Mouse (Mus musculus) MEL (cell line): Measurements from ENCODE around the gene Iqschfp. TPM values are rescaled to one million over a fixed set of nuclear protein-coding genes. Genes with fewer than 3 reads are reported as not detected.

Experiments used
- DNase-seq: peaks from one replicate; pipeline ENCODE4 v3.0.0; 2011; ENCODE audit warnings: low read depth, low spot score
- H3K27ac ChIP-seq: 2 replicates; pipeline ENCODE4 v1.5.1; 2012; ENCODE audit warnings: low read depth, mild to moderate bottlenecking, control low read depth, low read length, moderate library complexity; ENCODE audit not compliant: control insufficient read depth
- H3K27me3 ChIP-seq, 2 experiments: fragments of 150-350 bp in 1 of 2; sonication (generic) in 1 of 2; 2 replicates each; pipeline ENCODE4 v1.6.1; 2012; ENCODE audit warnings: low read length in 2 of 2, mild to moderate bottlenecking in 2 of 2, improper control_type of control experiment in 1 of 2, moderate library complexity in 1 of 2; ENCODE audit not compliant: insufficient read depth in 2 of 2, control insufficient read depth in 1 of 2
- H3K36me3 ChIP-seq, 2 experiments: 2 replicates each; pipeline ENCODE4 v1.6.1; 2012 to 2014; ENCODE audit warnings: low read length in 2 of 2, improper control_type of control experiment in 1 of 2, inconsistent platforms in 1 of 2, mild to moderate bottlenecking in 1 of 2; ENCODE audit not compliant: insufficient read depth in 2 of 2, control insufficient read depth in 1 of 2
- H3K4me1 ChIP-seq, 2 experiments: fragments of 150-350 bp in 1 of 2; sonication (generic) in 1 of 2; 2 replicates each; pipeline ENCODE4 v1.6.1; 2012; ENCODE audit warnings: low read length in 2 of 2, improper control_type of control experiment in 1 of 2, mild to moderate bottlenecking in 1 of 2; ENCODE audit not compliant: insufficient read depth in 2 of 2, control insufficient read depth in 1 of 2
- H3K4me3 ChIP-seq, 2 experiments: fragments of 150-350 bp in 1 of 2; sonication (generic) in 1 of 2; 2 replicates each; pipeline ENCODE4 v1.5.1; 2012; ENCODE audit warnings: low read depth in 2 of 2, low read length in 2 of 2, mild to moderate bottlenecking in 2 of 2, moderate library complexity in 2 of 2, control low read depth in 1 of 2, improper control_type of control experiment in 1 of 2; ENCODE audit not compliant: control insufficient read depth in 1 of 2, insufficient read depth in 1 of 2
- H3K79me2 ChIP-seq: 2 replicates; pipeline ENCODE4 v1.6.1; 2012; ENCODE audit warnings: mild to moderate bottlenecking, low read length, moderate library complexity; ENCODE audit not compliant: control insufficient read depth, poor library complexity, insufficient read depth
- H3K9ac ChIP-seq: 2 replicates; pipeline ENCODE4 v1.6.1; 2012; ENCODE audit warnings: low read depth, mild to moderate bottlenecking, control low read depth, low read length, moderate library complexity; ENCODE audit not compliant: control insufficient read depth, poor library complexity, severe bottlenecking
- H3K9me3 ChIP-seq: fragments of 150-350 bp; sonication (generic); replicated peaks from 2 replicates; pipeline ENCODE4 v1.6.1; 2012; ENCODE audit warnings: mild to moderate bottlenecking, low read length, improper control_type of control experiment, moderate library complexity; ENCODE audit not compliant: insufficient read depth
- CTCF ChIP-seq, 3 experiments: IDR thresholded peaks in 2 of 3; conservative IDR thresholded peaks in 1 of 3; 2 replicates each; pipeline ENCODE4 v1.5.1; 2011 to 2012; ENCODE audit warnings: low read length in 3 of 3, low read depth in 2 of 3, mild to moderate bottlenecking in 2 of 3, improper control_type of control experiment in 1 of 3, inconsistent platforms in 1 of 3, mixed read lengths in 1 of 3, moderate library complexity in 1 of 3; ENCODE audit not compliant: control insufficient read depth in 1 of 3, insufficient read depth in 1 of 3, poor library complexity in 1 of 3, severe bottlenecking in 1 of 3
- E2F4 ChIP-seq: IDR thresholded peaks from 2 replicates; pipeline ENCODE4 v1.6.1; 2011; ENCODE audit warnings: low read depth, low read length, improper control_type of control experiment, borderline replicate concordance
- ELF1 ChIP-seq: IDR thresholded peaks from 2 replicates; pipeline ENCODE4 v1.6.1; 2014; ENCODE audit warnings: low read depth, mild to moderate bottlenecking, inconsistent platforms, low read length, improper control_type of control experiment, moderate library complexity
- EP300 ChIP-seq, 2 experiments: IDR thresholded peaks; 2 replicates each; pipeline ENCODE4 v1.6.1; 2011; ENCODE audit warnings: improper control_type of control experiment in 2 of 2, low read length in 2 of 2, low read depth in 1 of 2, mild to moderate bottlenecking in 1 of 2
- ETS1 ChIP-seq: IDR thresholded peaks from 2 replicates; pipeline ENCODE4 v1.6.1; 2012; ENCODE audit warnings: low read depth, mild to moderate bottlenecking, inconsistent platforms, low read length, improper control_type of control experiment, moderate library complexity
- HCFC1 ChIP-seq: IDR thresholded peaks from 2 replicates; pipeline ENCODE4 v1.6.1; 2012; ENCODE audit warnings: low read depth, mild to moderate bottlenecking, inconsistent platforms, low read length, improper control_type of control experiment, moderate library complexity
- JUND ChIP-seq: IDR thresholded peaks from 2 replicates; pipeline ENCODE4 v1.6.1; 2011; ENCODE audit warnings: low read depth, mild to moderate bottlenecking, improper control_type of control experiment, low read length
- MAZ ChIP-seq: IDR thresholded peaks from 2 replicates; pipeline ENCODE4 v1.6.1; 2012; ENCODE audit warnings: low read depth, mild to moderate bottlenecking, inconsistent platforms, low read length, improper control_type of control experiment
- MXI1 ChIP-seq: IDR thresholded peaks from 2 replicates; pipeline ENCODE4 v1.6.1; 2011; ENCODE audit warnings: mild to moderate bottlenecking, low read depth, low read length, improper control_type of control experiment
- MYC ChIP-seq: IDR thresholded peaks from 2 replicates; pipeline ENCODE4 v1.6.1; 2011; ENCODE audit warnings: low read depth, mild to moderate bottlenecking, low read length, improper control_type of control experiment, moderate library complexity
- NRF1 ChIP-seq: IDR thresholded peaks from 2 replicates; pipeline ENCODE4 v1.6.1; 2014; ENCODE audit warnings: low read depth, mild to moderate bottlenecking, inconsistent platforms, low read length, improper control_type of control experiment, moderate library complexity; ENCODE audit not compliant: poor library complexity, insufficient read depth, severe bottlenecking
- POLR2A ChIP-seq, 2 experiments: IDR thresholded peaks; 2 replicates each; pipeline ENCODE4 v1.6.1; 2011 to 2012; ENCODE audit warnings: low read length in 2 of 2, mild to moderate bottlenecking in 2 of 2, control low read depth in 1 of 2, improper control_type of control experiment in 1 of 2, low read depth in 1 of 2, moderate library complexity in 1 of 2; ENCODE audit not compliant: control insufficient read depth in 1 of 2, insufficient read depth in 1 of 2, poor library complexity in 1 of 2
- POLR2AphosphoS2 ChIP-seq: IDR thresholded peaks from 2 replicates; pipeline ENCODE4 v1.6.1; 2011; ENCODE audit warnings: low read length, improper control_type of control experiment
- RAD21 ChIP-seq: IDR thresholded peaks from 2 replicates; pipeline ENCODE4 v1.6.1; 2011; ENCODE audit warnings: mild to moderate bottlenecking, low read depth, low read length, improper control_type of control experiment
- RCOR1 ChIP-seq: IDR thresholded peaks from 2 replicates; pipeline ENCODE4 v1.6.1; 2012; ENCODE audit warnings: low read depth, mild to moderate bottlenecking, inconsistent platforms, low read length, improper control_type of control experiment
- SIN3A ChIP-seq: IDR thresholded peaks from 2 replicates; pipeline ENCODE4 v1.6.1; 2012; ENCODE audit warnings: low read length, improper control_type of control experiment, inconsistent platforms
- SMC3 ChIP-seq: IDR thresholded peaks from 2 replicates; pipeline ENCODE4 v1.6.1; 2011; ENCODE audit warnings: low read depth, low read length, improper control_type of control experiment
- TBP ChIP-seq: IDR thresholded peaks from 2 replicates; pipeline ENCODE4 v1.8.0; 2011; ENCODE audit warnings: low read depth, low read length, improper control_type of control experiment
- TCF12 ChIP-seq: IDR thresholded peaks from 2 replicates; pipeline ENCODE4 v1.6.1; 2014; ENCODE audit warnings: low read depth, mild to moderate bottlenecking, inconsistent platforms, low read length, improper control_type of control experiment, moderate library complexity
- UBTF ChIP-seq: IDR thresholded peaks from 2 replicates; pipeline ENCODE4 v1.6.1; 2012; ENCODE audit warnings: low read depth, mild to moderate bottlenecking, inconsistent platforms, low read length, improper control_type of control experiment, moderate library complexity, borderline replicate concordance; ENCODE audit not compliant: insufficient read depth
- USF1 ChIP-seq: IDR thresholded peaks from 2 replicates; pipeline ENCODE4 v1.6.1; 2014; ENCODE audit warnings: low read depth, mild to moderate bottlenecking, inconsistent platforms, low read length, improper control_type of control experiment, moderate library complexity
- USF2 ChIP-seq, 2 experiments: IDR thresholded peaks; 2 replicates each; pipeline ENCODE4 v1.6.1; 2011 to 2012; ENCODE audit warnings: improper control_type of control experiment in 2 of 2, low read length in 2 of 2, borderline replicate concordance in 1 of 2, inconsistent platforms in 1 of 2, low read depth in 1 of 2, mild to moderate bottlenecking in 1 of 2; ENCODE audit not compliant: insufficient read depth in 1 of 2
- ZC3H11A ChIP-seq: IDR thresholded peaks from 2 replicates; pipeline ENCODE4 v1.6.1; 2012; ENCODE audit warnings: low read depth, mild to moderate bottlenecking, inconsistent platforms, low read length, improper control_type of control experiment
- ZKSCAN1 ChIP-seq: IDR thresholded peaks from 2 replicates; pipeline ENCODE4 v1.6.1; 2012; ENCODE audit warnings: low read depth, mild to moderate bottlenecking, inconsistent platforms, low read length, improper control_type of control experiment, moderate library complexity
- ZMIZ1 ChIP-seq: IDR thresholded peaks from 2 replicates; pipeline ENCODE4 v1.6.1; 2012; ENCODE audit warnings: low read depth, mild to moderate bottlenecking, inconsistent platforms, low read length, improper control_type of control experiment, moderate library complexity
- ZNF384 ChIP-seq: IDR thresholded peaks from 2 replicates; pipeline ENCODE4 v1.6.1; 2012; ENCODE audit warnings: low read depth, mild to moderate bottlenecking, inconsistent platforms, low read length, improper control_type of control experiment
- polyA plus RNA-seq, 2 experiments: library from polyadenylated mRNA; stranded (reverse) in 1 of 2; unstranded in 1 of 2; fragments of >175 nt in 1 of 2; fragments of >200 nt in 1 of 2; gene quantifications; 2 replicates each; pipeline versions ENCODE4 v1.2.1 to v1.2.4; 2012; ENCODE audit warnings: low replicate concordance in 2 of 2, low read depth in 1 of 2; ENCODE audit not compliant: insufficient read length in 2 of 2, insufficient read depth in 1 of 2, missing spikeins in 1 of 2
- total RNA-seq: library from RNA; depleted of rRNA; stranded (reverse); fragments of 300-350 nt; gene quantifications from 2 replicates; pipeline ENCODE4 v1.2.3, GENCODE M21; 2012

The Iqschfp gene
- total and polyA plus RNA-seq, 3 experiments, result not detected

- Histone ChIP-seq H3K4me1 (peaks cover 12 to 29% of the 10 kb centered on the region in 2 experiments), H3K79me2 (peaks cover 15% of the 10 kb centered on the region), H3K36me3 (peaks cover 0 to 30% of the 10 kb centered on the region in 2 experiments; a peak in 2 of 4 replicates), H3K27me3 (no peaks in the 10 kb centered on the region), H3K9me3 (no peaks in the 10 kb centered on the region), H3K9ac (peak overlapping the region; percentile 73), H3K27ac (peak overlapping the region; percentile 89)
- DNase-seq, result peak; percentile 81
- TF ChIP-seq CTCF (IDR thresholded peaks at IDR 0.05 in 2 of 3, conservative IDR thresholded peaks at IDR 0.05 in 1 of 3; ENCODE audit: control insufficient read depth in 1 of 3, insufficient read depth in 1 of 3, low read depth in 2 of 3, low read length in 3 of 3, poor library complexity in 1 of 3, severe bottlenecking in 1 of 3) (no peak), POLR2A (IDR thresholded peaks at IDR 0.05; ENCODE audit: control insufficient read depth in 1 of 2, insufficient read depth in 1 of 2, low read depth in 1 of 2, low read length in 2 of 2, poor library complexity in 1 of 2) (0 out of 4 replicates have a peak, but pooled peaks of 1 of the 2 experiments have one; percentile 38), NRF1 (peak; percentile 49; the same call in 1 of the 2 replicates), UBTF (no peak), SIN3A (no peak; the same call in 1 of the 2 replicates), ZKSCAN1 (no peak)
- TF ChIP-seq, all 39 proteins: peak for 2
- H3K4me3 ChIP-seq, result peak overlapping the region; percentile 94 to 98
Observed at GRCm38 (mm10) chr3:68494296-68495095, 602.5 kb downstream of the Iqschfp start.

GRCm38 (mm10) chr3:68495096-68495735 is 603.2 kb downstream of the Iqschfp start:
- peak; percentile 81 for DNase-seq
- Histone ChIP-seq H3K4me3 (peak overlapping the region; percentile 94 to 98), H3K79me2 (peaks cover 15% of the 10 kb centered on the region), H3K9ac (peak overlapping the region; percentile 73), H3K36me3 (peaks cover 0 to 31% of the 10 kb centered on the region in 2 experiments; a peak in 2 of 4 replicates), H3K9me3 (no peaks in the 10 kb centered on the region), H3K27ac (peak overlapping the region; percentile 89), H3K27me3 (no peaks in the 10 kb centered on the region), H3K4me1 (peaks cover 12 to 31% of the 10 kb centered on the region in 2 experiments)
- peak; percentile 41; the same call in 1 of the 2 replicates for TF ChIP-seq SIN3A
- TF ChIP-seq SMC3, result no peak
- TF ChIP-seq E2F4, result no peak
- TF ChIP-seq ZC3H11A, result no peak
- no peak for TF ChIP-seq ZKSCAN1
- 0 out of 2 replicates have a peak, but pooled peaks have one; percentile 26 for TF ChIP-seq ELF1
- no peak for TF ChIP-seq ZMIZ1
- TF ChIP-seq POLR2AphosphoS2, result no peak
- TF ChIP-seq TBP, result 0 out of 2 replicates have a peak, but pooled peaks have one; percentile 28
- no peak for TF ChIP-seq ETS1
- peak; percentile 73; the same call in 1 of the 2 replicates for TF ChIP-seq MAZ
- TF ChIP-seq MXI1, result peak; percentile 55
- TF ChIP-seq ZNF384, result no peak
- TF ChIP-seq UBTF, result no peak
- TF ChIP-seq JUND, result no peak
- TF ChIP-seq MYC, result no peak
- 0 out of 4 replicates have a peak, but pooled peaks of 1 of the 2 experiments have one; percentile 4 for TF ChIP-seq EP300 (IDR thresholded peaks at IDR 0.05; ENCODE audit: low read depth in 1 of 2, low read length in 2 of 2)
- TF ChIP-seq RAD21, result no peak
- TF ChIP-seq TCF12, result peak; percentile 19; the same call in 1 of the 2 replicates
- TF ChIP-seq USF2 (IDR thresholded peaks at IDR 0.05; ENCODE audit: borderline replicate concordance in 1 of 2, insufficient read depth in 1 of 2, low read depth in 1 of 2, low read length in 2 of 2), result no peak
- TF ChIP-seq RCOR1, result no peak
- TF ChIP-seq POLR2A (IDR thresholded peaks at IDR 0.05; ENCODE audit: control insufficient read depth in 1 of 2, insufficient read depth in 1 of 2, low read depth in 1 of 2, low read length in 2 of 2, poor library complexity in 1 of 2), result peak in 1 of 2 experiments; percentile 45; a peak in 1 of 4 replicates
- no peak for TF ChIP-seq USF1
- 0 out of 2 replicates have a peak, but pooled peaks have one; percentile 24 for TF ChIP-seq HCFC1
